Comparison of ENCODE assay signal across 11 mouse cellular contexts in the genomic region with DNA sequence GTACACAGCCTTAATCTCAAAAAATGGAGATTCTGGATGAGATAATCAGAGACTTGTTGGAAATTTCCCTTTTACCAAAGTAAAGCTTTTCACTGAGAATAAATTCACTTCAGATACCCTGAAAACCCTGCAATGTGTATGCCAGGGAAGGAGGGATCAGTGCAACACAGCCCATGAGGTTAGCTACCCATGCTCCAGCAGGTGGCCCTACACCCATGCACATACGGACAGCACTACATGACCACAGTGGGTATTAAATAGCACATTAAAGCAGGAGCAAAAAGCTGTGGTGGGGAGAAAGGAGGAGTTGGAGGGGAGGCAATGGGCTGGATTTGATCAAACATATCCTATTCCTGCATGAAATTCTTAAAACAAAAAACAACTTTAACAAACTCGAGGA. TPM values are rescaled to one million over a fixed set of nuclear protein-coding genes. Genes with fewer than 3 reads are reported as not detected.
DNase-seq lines count a peak whose midpoint lies in the region; ATAC-seq and TF ChIP-seq lines count a peak whose summit lies in the region.
"Had no signal": no experiment of that assay in that cellular context is flagged by ENCODE, and none has a peak within 500 bp of the region (broad histone marks: within the 10 kb centered on the region; RNA-seq: fewer than 3 reads in every experiment).

No protein-coding gene starts in this region.

- H3K79me2 ChIP-seq in CH12.LX (replicated peaks; ENCODE audit: control insufficient read depth, extremely low read depth, insufficient read depth, poor library complexity, severe bottlenecking): peaks cover 10% of the 10 kb centered on the region

- dilution Hi-C loops in CH12.LX (cut with MboI; ENCODE audit: extremely low pct_ligation_motif_present, extremely low pct_unique_long_range_greater_than_20kb, low sequenced_read_pairs): no loop called here

- no peak overlapping the region for H3K9ac ChIP-seq in CH12.LX (ENCODE audit: insufficient read depth, low read depth)
- H3K9ac ChIP-seq: limb, embryonic 12.5 days had no signal

- no peaks in the 10 kb centered on the region for H3K27me3 ChIP-seq in CH12.LX (replicated peaks)
- H3K27me3 ChIP-seq: limb, embryonic 12.5 days had no signal

- H3K27ac ChIP-seq in CH12.LX (ENCODE audit: insufficient read depth, low read depth): no peak overlapping the region
- H3K27ac ChIP-seq: limb, embryonic 12.5 days had no signal

- peaks cover 0 to 16% of the 10 kb centered on the region in 2 experiments; a peak in 1 of 4 replicates for H3K4me1 ChIP-seq in CH12.LX (ENCODE audit: control insufficient read depth in 1 of 2, insufficient read depth in 2 of 2)
- H3K4me1 ChIP-seq: limb, embryonic 12.5 days had no signal

- no peak for TF ChIP-seq CTCF in CH12.LX (conservative IDR thresholded peaks at IDR 0.05 in 1 of 2, IDR thresholded peaks at IDR 0.05 in 1 of 2; ENCODE audit: low read depth in 2 of 2, low read length in 2 of 2)
- no peak; the same call in 1 of the 2 replicates for TF ChIP-seq CTCF in brain, embryonic 14.5 days (IDR thresholded peaks at IDR 0.05; ENCODE audit: borderline replicate concordance, extremely low read depth, insufficient read depth, insufficient read length)

- TF ChIP-seq EP300 in CH12.LX (IDR thresholded peaks at IDR 0.05; ENCODE audit: low read length): no peak

- TF ChIP-seq RAD21 in CH12.LX (IDR thresholded peaks at IDR 0.05; ENCODE audit: low read depth, low read length): peak; percentile 10

- DNase-seq in heart, adult 18-20 months: peak; percentile 7 to 14
- DNase-seq in heart, postnatal 25 days (ENCODE audit: low spot score): no peak
- peak; percentile 11 for DNase-seq in left cerebral cortex, postnatal 4 days
- no peak for DNase-seq in left cerebral cortex, adult 9 months (ENCODE audit: low spot score in 2 of 2)
- no peak for DNase-seq in CH12.LX (ENCODE audit: extremely low read depth)
- peak; percentile 9 for DNase-seq in brain, embryonic 14.5 days (ENCODE audit: low read depth)
- no peak for DNase-seq in right cerebral cortex, postnatal 4 days
- DNase-seq: adrenal gland, postnatal 10 days had no signal

- H3K9me3 ChIP-seq in CH12.LX (replicated peaks; ENCODE audit: low read length): no peaks in the 10 kb centered on the region
- H3K9me3 ChIP-seq: limb, embryonic 12.5 days had no signal

- H3K4me2 ChIP-seq in CH12.LX (ENCODE audit: insufficient read depth, low read depth, poor library complexity, severe bottlenecking): no peak overlapping the region
- H3K4me2 ChIP-seq: limb, embryonic 12.5 days had no signal

- no peak for ATAC-seq in activated CD4-positive, CD25-positive, alpha-beta regulatory T cell, adult 4 months
- ATAC-seq: forebrain, embryonic 14.5 days had no signal

- H3K36me3 ChIP-seq in CH12.LX (replicated peaks in 1 of 2; ENCODE audit: control insufficient read depth in 1 of 2, insufficient read depth in 1 of 2, low read length in 1 of 2): peaks cover 19 to 64% of the 10 kb centered on the region in 2 experiments

- TF ChIP-seq POLR2A in CH12.LX (IDR thresholded peaks at IDR 0.05; ENCODE audit: low read depth, low read length): no peak
- no peak for TF ChIP-seq POLR2A in brain, embryonic 14.5 days (IDR thresholded peaks at IDR 0.05; ENCODE audit: borderline replicate concordance, extremely low read depth, insufficient read depth, insufficient read length, poor library complexity, severe bottlenecking)

- intact Hi-C loops in heart, postnatal 25 days (cut with DNase I): no loop called here
- intact Hi-C loops in left cerebral cortex, postnatal 4 days (cut with DNase I): loop anchor here (10.0 kb wide), 1 partner anchor 494 kb away; no protein-coding TSS in a partner anchor

- in situ Hi-C loops in CH12.LX (cut with MboI; ENCODE audit: low pct_ligation_motif_present, low pct_unique_long_range_greater_than_20kb, low sequenced_read_pairs): no loop called here

- no peak overlapping the region for H3K4me3 ChIP-seq in CH12.LX (replicated peaks in 1 of 3; ENCODE audit: low read depth in 2 of 3, low read length in 2 of 3, poor library complexity in 1 of 3)
- H3K4me3 ChIP-seq: limb, embryonic 12.5 days had no signal

TF ChIP-seq in CH12.LX, 34 proteins besides CTCF, POLR2A, EP300 and RAD21:
- TF ChIP-seq KAT2A (IDR thresholded peaks at IDR 0.05; ENCODE audit: insufficient replicate concordance, low read length): no peak
- TF ChIP-seq ELF1 (IDR thresholded peaks at IDR 0.05; ENCODE audit: low read depth, low read length): no peak
- no peak for TF ChIP-seq IRF4 (IDR thresholded peaks at IDR 0.05; ENCODE audit: low read depth, low read length)

RNA-seq across cellular contexts. Expression of gene Pgrmc2, which starts 12.3 kb away (rescaled TPM):
- 10 to 100 TPM; 32.7 to 37.6 TPM for total RNA-seq in heart, adult 18-20 months (2021)
- total RNA-seq in heart, postnatal 25 days (2021): 10 to 100 TPM; 27.5 to 30.1 TPM
- total RNA-seq in left cerebral cortex, postnatal 4 days (2021): 10 to 100 TPM; 47.4 to 47.9 TPM
- total RNA-seq in CH12.LX (2012; rRNA removed): 18.5 and 21.8 TPM in 2 replicates
- 31.6 and 33.6 TPM in 2 replicates for total RNA-seq in CH12.LX (2014; rRNA removed)
- 50.3 and 50.4 TPM in 2 replicates for polyA plus RNA-seq in CH12.LX (2012; ENCODE audit: insufficient read length, low read depth)
- polyA plus RNA-seq in brain, embryonic 14.5 days (2012; rRNA removed): 25.5 and 29.2 TPM in 2 replicates
- 1 to 10 TPM; 3.1 to 5.0 TPM for polyA plus RNA-seq in activated CD4-positive, CD25-positive, alpha-beta regulatory T cell, adult 4 months (2017; shearing (Covaris generic))

Comparison
In these comparisons a context has a peak if more than half of its experiments do, and no peak if none do; other contexts are left out.
1. DNase-seq: peak in heart, adult 18-20 months (2 of 2), left cerebral cortex, postnatal 4 days (single experiment) and brain, embryonic 14.5 days (single experiment); none in heart, postnatal 25 days (single experiment), left cerebral cortex, adult 9 months (0 of 2), CH12.LX (single experiment) and right cerebral cortex, postnatal 4 days (single experiment).